Mouse (Mus musculus) lung, postnatal 0 days (tissue): ENCODE results near the gene Slc43a3. TPM values are rescaled to one million over a fixed set of nuclear protein-coding genes. Genes with fewer than 3 reads are reported as not detected.

Experiments used
- ATAC-seq: fragments of 200-750 bp; cut with Nextera tagmentation; 2 replicates; pipeline ENCODE4 v1.8.0; 2017; ENCODE audit warnings: moderate library complexity
- DNase-seq: peaks from one replicate; pipeline ENCODE4 v3.0.0-alpha.2; 2016; ENCODE audit warnings: low spot score
- H3K27ac ChIP-seq: fragments of 300-500 bp; sonication (generic); 2 replicates; pipeline ENCODE4 v1.5.1; 2014; ENCODE audit warnings: antibody characterized with exemption, mild to moderate bottlenecking, low read length, mixed read lengths
- H3K27me3 ChIP-seq: fragments of 300-500 bp; sonication (generic); replicated peaks from 2 replicates; pipeline ENCODE4 v1.6.1; 2014; ENCODE audit warnings: low read length, mixed read lengths; ENCODE audit not compliant: insufficient read depth
- H3K36me3 ChIP-seq: fragments of 300-500 bp; sonication (generic); 2 replicates; pipeline ENCODE4 v1.6.1; 2014; ENCODE audit warnings: low read length, mixed read lengths; ENCODE audit not compliant: insufficient read depth
- H3K4me1 ChIP-seq: fragments of 300-500 bp; sonication (generic); 2 replicates; pipeline ENCODE4 v1.6.1; 2014; ENCODE audit warnings: antibody characterized with exemption, low read depth, low read length, mixed read lengths; ENCODE audit not compliant: insufficient read depth
- H3K4me2 ChIP-seq: fragments of 300-500 bp; sonication (generic); replicated peaks from 2 replicates; pipeline ENCODE4 v1.6.1; 2014; ENCODE audit warnings: low read depth, mild to moderate bottlenecking, low read length, moderate library complexity, mixed read lengths
- H3K4me3 ChIP-seq: fragments of 300-500 bp; sonication (generic); 2 replicates; pipeline ENCODE4 v1.5.1; 2014; ENCODE audit warnings: low read depth, low read length
- H3K9ac ChIP-seq: fragments of 300-500 bp; sonication (generic); replicated peaks from 2 replicates; pipeline ENCODE4 v1.6.1; 2014; ENCODE audit warnings: low read depth, mild to moderate bottlenecking
- H3K9me3 ChIP-seq: fragments of 300-500 bp; sonication (generic); 2 replicates; pipeline ENCODE4 v1.6.1; 2016; ENCODE audit warnings: low read length, mixed read lengths
- CTCF ChIP-seq: IDR thresholded peaks from 2 replicates; pipeline ENCODE4 v1.5.1; 2016; ENCODE audit warnings: antibody characterized with exemption, mild to moderate bottlenecking
- EP300 ChIP-seq: IDR thresholded peaks from 2 replicates; pipeline ENCODE4 v1.6.1; 2016; ENCODE audit warnings: antibody characterized with exemption, mild to moderate bottlenecking, control low read depth
- WGBS: fragments of 180-500 bp; shearing (Covaris S2); extraction: QIAGEN DNeasy Blood & Tissue Kit; methylation state at CpG from one replicate; pipeline ENCODE4 v1.1.7; 2014; 5-methylcytosine and 5-hydroxymethylcytosine counted together
- polyA plus RNA-seq: library from polyadenylated mRNA; unstranded; fragments of >200 nt; fragmentation: Nextera tagmentation; extraction: Ambion mirVana; gene quantifications from 2 replicates; pipeline ENCODE4 v1.2.1, GENCODE M21; 2015

The Slc43a3 gene
- polyA plus RNA-seq, 1 experiment from 2014 or later: 121 TPM

- H3K9ac ChIP-seq: no peak overlapping the region
- peaks cover 42% of the 10 kb centered on the region for H3K36me3 ChIP-seq
- H3K9me3 ChIP-seq: no peaks in the 10 kb centered on the region
- TF ChIP-seq EP300: no peak
- TF ChIP-seq CTCF: no peak
- H3K4me3 ChIP-seq: no peak overlapping the region
- DNase-seq: no peak
- H3K27ac ChIP-seq: no peak overlapping the region
- no peaks in the 10 kb centered on the region for H3K4me1 ChIP-seq
- WGBS: 68% methylated on average over 4 of the region's 4 CpGs
- no peak overlapping the region for H3K4me2 ChIP-seq
- ATAC-seq: no peak
- no peaks in the 10 kb centered on the region for H3K27me3 ChIP-seq
These were observed 16.3 kb downstream of the Slc43a3 start for GRCm38 (mm10) chr2:84952693-84953092.

GRCm38 (mm10) chr2:84955435-84955834 lies 19.1 kb downstream of the Slc43a3 start:
- Histone ChIP-seq H3K4me3 (no peak overlapping the region), H3K36me3 (peaks cover 35% of the 10 kb centered on the region), H3K9me3 (no peaks in the 10 kb centered on the region), H3K27me3 (no peaks in the 10 kb centered on the region), H3K27ac (no peak overlapping the region), H3K4me2 (no peak overlapping the region), H3K4me1 (no peaks in the 10 kb centered on the region), H3K9ac (no peak overlapping the region)
- WGBS: 88% methylated on average over 9 of the region's 9 CpGs
- DNase-seq (no peak), ATAC-seq (no peak)
- TF ChIP-seq CTCF (no peak), EP300 (no peak)

- 54% methylated on average over 5 of the region's 5 CpGs for WGBS
- Histone ChIP-seq H3K4me3 (no peak overlapping the region), H3K4me1 (no peaks in the 10 kb centered on the region), H3K27me3 (no peaks in the 10 kb centered on the region), H3K4me2 (no peak overlapping the region), H3K9ac (no peak overlapping the region), H3K27ac (no peak overlapping the region), H3K36me3 (peaks cover 33% of the 10 kb centered on the region), H3K9me3 (no peaks in the 10 kb centered on the region)
- TF ChIP-seq CTCF (peak; percentile 86), EP300 (no peak)
- ATAC-seq (peak; percentile 47), DNase-seq (peak; percentile 67)
These were observed 19.9 kb downstream of the Slc43a3 start for GRCm38 (mm10) chr2:84956274-84956673.

GRCm38 (mm10) chr2:84958588-84959264 lies 22.3 kb downstream of the Slc43a3 start:
- Histone ChIP-seq H3K4me2 (no peak overlapping the region), H3K9me3 (no peaks in the 10 kb centered on the region), H3K4me3 (no peak overlapping the region), H3K27ac (no peak overlapping the region), H3K4me1 (no peaks in the 10 kb centered on the region), H3K27me3 (no peaks in the 10 kb centered on the region), H3K9ac (no peak overlapping the region), H3K36me3 (peaks cover 25% of the 10 kb centered on the region; the same call in 1 of the 2 replicates)
- DNase-seq: no peak
- TF ChIP-seq CTCF (no peak), EP300 (no peak)
- ATAC-seq: no peak
- 89% methylated on average over 11 of the region's 11 CpGs for WGBS

GRCm38 (mm10) chr2:84961300-84961699 lies 24.9 kb downstream of the Slc43a3 start:
- no peak for TF ChIP-seq EP300
- TF ChIP-seq CTCF: peak; percentile 40
- H3K27me3 ChIP-seq: no peaks in the 10 kb centered on the region
- peaks cover 20% of the 10 kb centered on the region; the same call in 1 of the 2 replicates for H3K36me3 ChIP-seq
- no peak overlapping the region for H3K9ac ChIP-seq
- 50% methylated on average over 2 of the region's 2 CpGs for WGBS
- no peak overlapping the region for H3K4me3 ChIP-seq
- no peak overlapping the region for H3K4me2 ChIP-seq
- DNase-seq (peak; percentile 72), ATAC-seq (peak; percentile 80)
- no peaks in the 10 kb centered on the region for H3K4me1 ChIP-seq
- no peaks in the 10 kb centered on the region for H3K9me3 ChIP-seq
- H3K27ac ChIP-seq: no peak overlapping the region

GRCm38 (mm10) chr2:84961901-84962300 lies 25.5 kb downstream of the Slc43a3 start:
- no peak for TF ChIP-seq EP300
- TF ChIP-seq CTCF: no peak
- DNase-seq (no peak), ATAC-seq (no peak)
- Histone ChIP-seq H3K4me1 (no peaks in the 10 kb centered on the region), H3K4me3 (no peak overlapping the region), H3K27me3 (no peaks in the 10 kb centered on the region), H3K9ac (no peak overlapping the region), H3K4me2 (no peak overlapping the region), H3K36me3 (peaks cover 17% of the 10 kb centered on the region; the same call in 1 of the 2 replicates), H3K27ac (no peak overlapping the region), H3K9me3 (no peaks in the 10 kb centered on the region)
- 75% methylated on average over 3 of the region's 3 CpGs for WGBS
